Mouse (Mus musculus) liver, embryonic 14.5 days (tissue): ENCODE results near the gene Dcbld1.

Source experiments
- CTCF ChIP-seq: IDR thresholded peaks from 2 replicates; pipeline ENCODE4 v1.5.1; 2016; ENCODE audit warnings: antibody characterized with exemption, low read depth, control low read depth
- EP300 ChIP-seq: IDR thresholded peaks from 2 replicates; pipeline ENCODE4 v1.6.1; 2016; ENCODE audit warnings: antibody characterized with exemption, low read depth

GRCm38 (mm10) chr10:52278866-52279265, 45.4 kb downstream of the Dcbld1 start:
- TF ChIP-seq CTCF: no peak
- TF ChIP-seq EP300: no peak
